Mouse (Mus musculus): ENCODE data around the gene Polr3h. TPM values are rescaled to one million over a fixed set of nuclear protein-coding genes. Genes with fewer than 3 reads are reported as not detected.

The Polr3h gene
- total RNA-seq, 2 experiments from 2014 or later, result 7.3 to 8.1 TPM

- intact Hi-C loops (cut with DNase I; ENCODE audit: low total_unique reads), result no loop called here
- DNase-seq, result no peak
These were observed 25.1 kb upstream of the Polr3h start for GRCm38 (mm10) chr15:81951159-81951558.

- DNase-seq, result no peak
- intact Hi-C loops (cut with DNase I; ENCODE audit: low total_unique reads), result no loop called here
These were observed 24.7 kb upstream of the Polr3h start for GRCm38 (mm10) chr15:81950716-81951115.

GRCm38 (mm10) chr15:81949476-81950131 lies 23.6 kb upstream of the Polr3h start:
- no peak for DNase-seq
- intact Hi-C loops (cut with DNase I; ENCODE audit: low total_unique reads), result no loop called here

GRCm38 (mm10) chr15:81949076-81949475 lies 23.0 kb upstream of the Polr3h start:
- no peak for DNase-seq
- intact Hi-C loops (cut with DNase I; ENCODE audit: low total_unique reads), result no loop called here

- intact Hi-C loops (cut with DNase I; ENCODE audit: low total_unique reads), result loop anchor here (5.0 kb wide), 1 partner anchor 44 kb away; the partner anchor contains the start of gene Xrcc6
These were observed 17.2 kb upstream of the Polr3h start for GRCm38 (mm10) chr15:81943176-81943749.

GRCm38 (mm10) chr15:81941010-81941409 lies 15.0 kb upstream of the Polr3h start:
- no peak for DNase-seq
- intact Hi-C loops (cut with DNase I; ENCODE audit: low total_unique reads), result loop anchor here (5.0 kb wide), 1 partner anchor 46 kb away; the partner anchor contains the start of gene Xrcc6

More at GRCm38 (mm10) chr15:81943176-81943749, 17.2 kb upstream of the Polr3h start:
- DNase-seq, result no peak

GRCm38 (mm10) chr15:81940219-81940618 lies 14.2 kb upstream of the Polr3h start:
- intact Hi-C loops (cut with DNase I; ENCODE audit: low total_unique reads), result loop anchor here (5.0 kb wide), 1 partner anchor 47 kb away; the partner anchor contains the start of gene Xrcc6
- DNase-seq, result no peak

- intact Hi-C loops (cut with DNase I; ENCODE audit: low total_unique reads), result loop anchor here (5.0 kb wide), 1 partner anchor 48 kb away; the partner anchor contains the start of gene Xrcc6
- no peak for DNase-seq
These were observed 13.7 kb upstream of the Polr3h start for GRCm38 (mm10) chr15:81939774-81940173.

GRCm38 (mm10) chr15:81939157-81939715 lies 13.2 kb upstream of the Polr3h start:
- intact Hi-C loops (cut with DNase I; ENCODE audit: low total_unique reads), result no loop called here
- no peak for DNase-seq

GRCm38 (mm10) chr15:81938246-81938645 lies 12.2 kb upstream of the Polr3h start:
- DNase-seq, result no peak
- intact Hi-C loops (cut with DNase I; ENCODE audit: low total_unique reads), result no loop called here

GRCm38 (mm10) chr15:81937098-81937972 lies 11.3 kb upstream of the Polr3h start:
- DNase-seq, result peak; percentile 26
- intact Hi-C loops (cut with DNase I; ENCODE audit: low total_unique reads), result no loop called here

GRCm38 (mm10) chr15:81936679-81937078 lies 10.6 kb upstream of the Polr3h start, which contains the start of gene Csdc2:
Gene Csdc2 (plus strand): TSS chr15:81936759.
- intact Hi-C loops (cut with DNase I; ENCODE audit: low total_unique reads), result no loop called here
- peak; percentile 55 for DNase-seq

GRCm38 (mm10) chr15:81935869-81936637 lies 10.0 kb upstream of the Polr3h start:
- intact Hi-C loops (cut with DNase I; ENCODE audit: low total_unique reads), result no loop called here
- no peak for DNase-seq

GRCm38 (mm10) chr15:81933986-81934385 lies 7.9 kb upstream of the Polr3h start:
- intact Hi-C loops (cut with DNase I; ENCODE audit: low total_unique reads), result no loop called here

GRCm38 (mm10) chr15:81932951-81933470 lies 7.0 kb upstream of the Polr3h start:
- no peak for DNase-seq
- intact Hi-C loops (cut with DNase I; ENCODE audit: low total_unique reads), result no loop called here

More at GRCm38 (mm10) chr15:81933986-81934385, 7.9 kb upstream of the Polr3h start:
- DNase-seq, result no peak

GRCm38 (mm10) chr15:81928277-81928676 lies 2.2 kb upstream of the Polr3h start:
- intact Hi-C loops (cut with DNase I; ENCODE audit: low total_unique reads), result no loop called here
- DNase-seq, result peak; percentile 46

GRCm38 (mm10) chr15:81927741-81928140 lies 1.7 kb upstream of the Polr3h start:
- intact Hi-C loops (cut with DNase I; ENCODE audit: low total_unique reads), result no loop called here
- DNase-seq, result no peak

- DNase-seq, result no peak
- intact Hi-C loops (cut with DNase I; ENCODE audit: low total_unique reads), result no loop called here
These were observed 394 bp upstream of the Polr3h start for GRCm38 (mm10) chr15:81926446-81926822.

- DNase-seq, result no peak
- intact Hi-C loops (cut with DNase I; ENCODE audit: low total_unique reads), result no loop called here
These were observed 1.1 kb downstream of the Polr3h start for GRCm38 (mm10) chr15:81924933-81925332.
